Mouse (Mus musculus) hindbrain, embryonic 10.5 days (tissue): Measurements from ENCODE around the gene Msantd2. TPM values are rescaled to one million over a fixed set of nuclear protein-coding genes. Genes with fewer than 3 reads are reported as not detected.

Experiments used
- DNase-seq: peaks from one replicate; pipeline ENCODE4 v3.0.0-alpha.2; 2017; ENCODE audit warnings: low spot score
- H3K27ac ChIP-seq: fragments of 300-500 bp; sonication (generic); 2 replicates; pipeline ENCODE4 v1.5.1; 2016; ENCODE audit warnings: mild to moderate bottlenecking, moderate library complexity
- H3K27me3 ChIP-seq: fragments of 300-500 bp; sonication (generic); 2 replicates; pipeline ENCODE4 v1.6.1; 2016; ENCODE audit warnings: mild to moderate bottlenecking; ENCODE audit not compliant: poor library complexity, insufficient read depth, severe bottlenecking
- H3K36me3 ChIP-seq: fragments of 300-500 bp; sonication (generic); 2 replicates; pipeline ENCODE4 v1.6.1; 2016; ENCODE audit warnings: mild to moderate bottlenecking, moderate library complexity
- H3K4me1 ChIP-seq: fragments of 300-500 bp; sonication (generic); replicated peaks from 2 replicates; pipeline ENCODE4 v1.6.1; 2016; ENCODE audit warnings: mild to moderate bottlenecking
- H3K4me3 ChIP-seq: fragments of 300-500 bp; sonication (generic); 2 replicates; pipeline ENCODE4 v1.5.1; 2016; ENCODE audit warnings: mild to moderate bottlenecking, moderate library complexity
- H3K9me3 ChIP-seq: fragments of 300-500 bp; sonication (generic); 2 replicates; pipeline ENCODE4 v1.6.1; 2016; ENCODE audit warnings: mild to moderate bottlenecking, moderate library complexity
- WGBS: fragments of 180-500 bp; shearing (Covaris S2); methylation state at CpG from one replicate; pipeline ENCODE4 v1.1.7; 2016; 5-methylcytosine and 5-hydroxymethylcytosine counted together
- polyA plus RNA-seq: library from polyadenylated mRNA; unstranded; fragments of >200 nt; fragmentation: Nextera tagmentation; extraction: Ambion mirVana; gene quantifications from 2 replicates; pipeline ENCODE4 v1.2.1, GENCODE M21; 2016

The Msantd2 gene
- 36.8 and 40.0 TPM in 2 replicates for polyA plus RNA-seq

GRCm38 (mm10) chr9:37488611-37489396 lies at the start of gene Msantd2:
TSS of gene Msantd2 (plus strand) at chr9:37489319.
- peaks cover 29% of the 10 kb centered on the region for H3K4me1 ChIP-seq
- H3K27me3 ChIP-seq: no peaks in the 10 kb centered on the region
- peak within 1 kb of the TSS; percentile 99 for H3K27ac ChIP-seq
- under 1% methylated on average over 44 of the region's 44 CpGs for WGBS
- DNase-seq: peak; percentile 93
- 0 out of 2 replicates have a peak, but pooled peaks cover 1% of the 10 kb centered on the region for H3K9me3 ChIP-seq
- H3K36me3 ChIP-seq: peaks cover 21% of the 10 kb centered on the region
- peak within 1 kb of the TSS; percentile 99 for H3K4me3 ChIP-seq

GRCm38 (mm10) chr9:37452401-37452800 lies 36.7 kb upstream of the Msantd2 start:
- peaks cover 95% of the 10 kb centered on the region for H3K27me3 ChIP-seq
- no peak overlapping the region for H3K4me3 ChIP-seq
- no peaks in the 10 kb centered on the region for H3K9me3 ChIP-seq
- no peaks in the 10 kb centered on the region for H3K36me3 ChIP-seq
- H3K27ac ChIP-seq: no peak overlapping the region
- no peak for DNase-seq
- H3K4me1 ChIP-seq: peaks cover 42% of the 10 kb centered on the region
- under 1% methylated on average over 5 of the region's 5 CpGs for WGBS

- 29% methylated on average over 4 of the region's 4 CpGs for WGBS
- no peak overlapping the region for H3K27ac ChIP-seq
- DNase-seq: no peak
- no peaks in the 10 kb centered on the region for H3K9me3 ChIP-seq
- peaks cover 42% of the 10 kb centered on the region for H3K4me1 ChIP-seq
- H3K36me3 ChIP-seq: no peaks in the 10 kb centered on the region
- peaks cover 100% of the 10 kb centered on the region for H3K27me3 ChIP-seq
- no peak overlapping the region for H3K4me3 ChIP-seq
These were observed 35.8 kb upstream of the Msantd2 start for GRCm38 (mm10) chr9:37453328-37453727.

- 4% methylated on average over 6 of the region's 6 CpGs for WGBS
- Histone ChIP-seq H3K27ac (no peak overlapping the region), H3K36me3 (no peaks in the 10 kb centered on the region), H3K4me1 (peaks cover 42% of the 10 kb centered on the region), H3K27me3 (peaks cover 100% of the 10 kb centered on the region), H3K4me3 (no peak overlapping the region), H3K9me3 (no peaks in the 10 kb centered on the region)
- peak; percentile 78 for DNase-seq
These were observed 35.1 kb upstream of the Msantd2 start for GRCm38 (mm10) chr9:37454011-37454492.

GRCm38 (mm10) chr9:37454991-37455390 lies 34.1 kb upstream of the Msantd2 start:
- peaks cover 100% of the 10 kb centered on the region for H3K27me3 ChIP-seq
- H3K4me3 ChIP-seq: no peak overlapping the region
- no peaks in the 10 kb centered on the region for H3K9me3 ChIP-seq
- H3K4me1 ChIP-seq: peaks cover 46% of the 10 kb centered on the region
- no peak overlapping the region; the same call in 1 of the 2 replicates for H3K27ac ChIP-seq
- DNase-seq: peak; percentile 7
- 3% methylated on average over 3 of the region's 3 CpGs for WGBS
- no peaks in the 10 kb centered on the region for H3K36me3 ChIP-seq

- Histone ChIP-seq H3K4me3 (peak overlapping the region; percentile 38; the same call in 1 of the 2 replicates), H3K27me3 (peaks cover 100% of the 10 kb centered on the region), H3K9me3 (no peaks in the 10 kb centered on the region), H3K27ac (no peak overlapping the region; the same call in 1 of the 2 replicates), H3K36me3 (no peaks in the 10 kb centered on the region), H3K4me1 (peaks cover 55% of the 10 kb centered on the region)
- DNase-seq: no peak
- 1% methylated on average over 8 of the region's 8 CpGs for WGBS
These were observed 33.3 kb upstream of the Msantd2 start for GRCm38 (mm10) chr9:37455868-37456267.

GRCm38 (mm10) chr9:37456481-37456910 lies 32.6 kb upstream of the Msantd2 start:
- Histone ChIP-seq H3K36me3 (no peaks in the 10 kb centered on the region), H3K4me1 (peaks cover 56% of the 10 kb centered on the region), H3K9me3 (no peaks in the 10 kb centered on the region), H3K4me3 (peak overlapping the region; percentile 38), H3K27ac (no peak overlapping the region), H3K27me3 (peaks cover 100% of the 10 kb centered on the region)
- under 1% methylated on average over 20 of the region's 20 CpGs for WGBS
- peak; percentile 61 for DNase-seq

GRCm38 (mm10) chr9:37457151-37457550 lies 32.0 kb upstream of the Msantd2 start:
- WGBS: 34% methylated on average over 1 of the region's 1 CpGs
- peak overlapping the region; percentile 38 for H3K4me3 ChIP-seq
- H3K9me3 ChIP-seq: no peaks in the 10 kb centered on the region
- H3K27me3 ChIP-seq: peaks cover 100% of the 10 kb centered on the region
- H3K4me1 ChIP-seq: peaks cover 55% of the 10 kb centered on the region
- no peaks in the 10 kb centered on the region for H3K36me3 ChIP-seq
- no peak overlapping the region for H3K27ac ChIP-seq
- DNase-seq: peak; percentile 8

GRCm38 (mm10) chr9:37459665-37460042 lies 29.5 kb upstream of the Msantd2 start:
- Histone ChIP-seq H3K4me1 (peaks cover 39% of the 10 kb centered on the region), H3K27ac (peak overlapping the region; percentile 81), H3K9me3 (no peaks in the 10 kb centered on the region), H3K4me3 (peak overlapping the region; percentile 57), H3K27me3 (peaks cover 98% of the 10 kb centered on the region), H3K36me3 (no peaks in the 10 kb centered on the region)
- no peak for DNase-seq
- under 1% methylated on average over 9 of the region's 9 CpGs for WGBS

GRCm38 (mm10) chr9:37460043-37460960 lies 28.8 kb upstream of the Msantd2 start:
- Histone ChIP-seq H3K27ac (peak overlapping the region; percentile 81), H3K4me1 (peaks cover 32% of the 10 kb centered on the region), H3K27me3 (peaks cover 94% of the 10 kb centered on the region), H3K36me3 (no peaks in the 10 kb centered on the region), H3K4me3 (peak overlapping the region; percentile 57), H3K9me3 (no peaks in the 10 kb centered on the region)
- peak; percentile 67 for DNase-seq
- WGBS: under 1% methylated on average over 81 of the region's 81 CpGs

- DNase-seq: no peak
These were observed 28.2 kb upstream of the Msantd2 start for GRCm38 (mm10) chr9:37460961-37461340.

GRCm38 (mm10) chr9:37461571-37461970 lies 27.5 kb upstream of the Msantd2 start:
- WGBS: 12% methylated on average over 3 of the region's 3 CpGs
- Histone ChIP-seq H3K4me1 (peaks cover 19% of the 10 kb centered on the region), H3K27me3 (peaks cover 81% of the 10 kb centered on the region), H3K27ac (0 out of 2 replicates have a peak overlapping the region, but pooled peaks have one; percentile 16), H3K9me3 (no peaks in the 10 kb centered on the region), H3K4me3 (no peak overlapping the region), H3K36me3 (no peaks in the 10 kb centered on the region)
- DNase-seq: peak; percentile 18

More at GRCm38 (mm10) chr9:37460961-37461340, 28.2 kb upstream of the Msantd2 start:
- Histone ChIP-seq H3K27ac (peak overlapping the region; percentile 81; the same call in 1 of the 2 replicates), H3K27me3 (peaks cover 88% of the 10 kb centered on the region), H3K36me3 (no peaks in the 10 kb centered on the region), H3K9me3 (no peaks in the 10 kb centered on the region), H3K4me1 (peaks cover 26% of the 10 kb centered on the region), H3K4me3 (peak overlapping the region; percentile 57)
- WGBS: 8% methylated on average over 5 of the region's 5 CpGs
